Mouse (Mus musculus) MEL (cell line): ENCODE measurements around the gene Sepsecs.

Experiments
- GATA1 ChIP-seq: IDR thresholded peaks from 2 replicates; pipeline ENCODE4 v1.6.1; 2011; ENCODE audit warnings: low read depth, low read length, improper control_type of control experiment
- ZKSCAN1 ChIP-seq: IDR thresholded peaks from 2 replicates; pipeline ENCODE4 v1.6.1; 2012; ENCODE audit warnings: low read depth, mild to moderate bottlenecking, inconsistent platforms, low read length, improper control_type of control experiment, moderate library complexity

GRCm38 (mm10) chr5:52611315-52611895 is 58.1 kb downstream of the Sepsecs start:
- no peak for TF ChIP-seq GATA1
- TF ChIP-seq ZKSCAN1 = no peak
